Mouse (Mus musculus): ENCODE data around the gene Atxn7l1.

DNA sequence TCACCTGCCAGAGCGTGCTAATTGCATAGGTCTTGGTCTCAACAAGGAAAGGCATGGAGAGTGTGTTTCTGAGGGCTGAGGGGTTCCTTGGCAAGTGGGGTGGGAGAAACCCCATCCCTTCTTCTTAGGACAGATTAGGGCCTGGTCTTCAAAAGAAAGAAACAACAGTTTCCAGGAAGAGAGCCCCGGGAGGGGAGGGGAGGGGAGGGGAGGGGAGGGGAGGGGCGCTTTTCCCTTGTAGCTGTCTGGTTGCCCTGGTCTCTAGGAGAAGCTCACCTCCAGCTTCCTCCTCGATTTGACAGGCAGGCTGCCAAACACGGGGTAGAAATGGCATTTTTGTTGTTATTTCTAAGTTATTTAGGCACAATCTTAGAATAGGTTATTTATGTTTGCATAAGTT lies 159.0 kb downstream of the Atxn7l1 start:
- TF ChIP-seq CHD2 (IDR thresholded peaks at IDR 0.05; ENCODE audit: low read depth, low read length), result no peak
- no peak for TF ChIP-seq ZC3H11A (IDR thresholded peaks at IDR 0.05; ENCODE audit: borderline replicate concordance, low read depth, low read length)
- TF ChIP-seq ZNF384 (IDR thresholded peaks at IDR 0.05; ENCODE audit: low read depth, low read length), result no peak
